Mouse (Mus musculus) olfactory bulb, adult 2 months (tissue): ENCODE results near the gene Macrod1.

Source experiments
- CTCF ChIP-seq: fragments of 200-500 bp; IDR thresholded peaks from 2 replicates; pipeline ENCODE4 v1.5.1; 2012; ENCODE audit warnings: low read depth, mild to moderate bottlenecking, low read length, moderate library complexity; ENCODE audit not compliant: insufficient read depth
- POLR2A ChIP-seq: fragments of 200-500 bp; IDR thresholded peaks from 2 replicates; pipeline ENCODE4 v1.6.1; 2012; ENCODE audit warnings: mild to moderate bottlenecking, low read depth, low read length, moderate library complexity; ENCODE audit not compliant: insufficient read depth

- no peak for TF ChIP-seq CTCF
- TF ChIP-seq POLR2A, result no peak
Measured at GRCm38 (mm10) chr19:7178841-7179452, 122.3 kb downstream of the Macrod1 start.
